Mouse (Mus musculus) forebrain, embryonic 12.5 days (tissue): ENCODE data around the gene Dll1. TPM values are rescaled to one million over a fixed set of nuclear protein-coding genes. Genes with fewer than 3 reads are reported as not detected.
A peak's percentile ranks its signal among the peaks of the same experiment; 100 is the strongest.

Source experiments
- ATAC-seq: fragments of 200-750 bp; cut with Nextera tagmentation; 2 replicates; pipeline ENCODE4 v1.8.0; 2017; ENCODE audit warnings: moderate TSS enrichment; ENCODE audit not compliant: low FRiP score
- H3K27ac ChIP-seq: fragments of 300-500 bp; sonication (generic); 2 replicates; pipeline ENCODE4 v1.5.1; 2016; ENCODE audit warnings: mild to moderate bottlenecking
- H3K27me3 ChIP-seq: fragments of 300-500 bp; sonication (generic); 2 replicates; pipeline ENCODE4 v1.6.1; 2016; ENCODE audit warnings: mild to moderate bottlenecking
- H3K36me3 ChIP-seq: fragments of 300-500 bp; sonication (generic); replicated peaks from 2 replicates; pipeline ENCODE4 v1.6.1; 2016; ENCODE audit warnings: mild to moderate bottlenecking
- H3K4me1 ChIP-seq: fragments of 300-500 bp; sonication (generic); 2 replicates; pipeline ENCODE4 v1.6.1; 2016
- H3K4me2 ChIP-seq: fragments of 300-500 bp; sonication (generic); 2 replicates; pipeline ENCODE4 v1.6.1; 2016; ENCODE audit warnings: mild to moderate bottlenecking, moderate library complexity
- H3K4me3 ChIP-seq: fragments of 300-500 bp; sonication (generic); replicated peaks from 2 replicates; pipeline ENCODE4 v1.5.1; 2016; ENCODE audit warnings: mild to moderate bottlenecking
- H3K9ac ChIP-seq: fragments of 300-500 bp; sonication (generic); 2 replicates; pipeline ENCODE4 v1.6.1; 2016; ENCODE audit warnings: mild to moderate bottlenecking
- H3K9me3 ChIP-seq: fragments of 300-500 bp; sonication (generic); 2 replicates; pipeline ENCODE4 v1.6.1; 2016
- WGBS: fragments of 180-500 bp; shearing (Covaris S2); methylation state at CpG from one replicate; pipeline ENCODE4 v1.1.7; 2016; 5-methylcytosine and 5-hydroxymethylcytosine counted together
- polyA plus RNA-seq: library from polyadenylated mRNA; unstranded; fragments of >200 nt; fragmentation: Nextera tagmentation; extraction: Ambion mirVana; gene quantifications from 2 replicates; pipeline ENCODE4 v1.2.1, GENCODE M21; 2016

The Dll1 gene
- polyA plus RNA-seq, 1 experiment from 2014 or later, result 89.3 TPM

DNA sequence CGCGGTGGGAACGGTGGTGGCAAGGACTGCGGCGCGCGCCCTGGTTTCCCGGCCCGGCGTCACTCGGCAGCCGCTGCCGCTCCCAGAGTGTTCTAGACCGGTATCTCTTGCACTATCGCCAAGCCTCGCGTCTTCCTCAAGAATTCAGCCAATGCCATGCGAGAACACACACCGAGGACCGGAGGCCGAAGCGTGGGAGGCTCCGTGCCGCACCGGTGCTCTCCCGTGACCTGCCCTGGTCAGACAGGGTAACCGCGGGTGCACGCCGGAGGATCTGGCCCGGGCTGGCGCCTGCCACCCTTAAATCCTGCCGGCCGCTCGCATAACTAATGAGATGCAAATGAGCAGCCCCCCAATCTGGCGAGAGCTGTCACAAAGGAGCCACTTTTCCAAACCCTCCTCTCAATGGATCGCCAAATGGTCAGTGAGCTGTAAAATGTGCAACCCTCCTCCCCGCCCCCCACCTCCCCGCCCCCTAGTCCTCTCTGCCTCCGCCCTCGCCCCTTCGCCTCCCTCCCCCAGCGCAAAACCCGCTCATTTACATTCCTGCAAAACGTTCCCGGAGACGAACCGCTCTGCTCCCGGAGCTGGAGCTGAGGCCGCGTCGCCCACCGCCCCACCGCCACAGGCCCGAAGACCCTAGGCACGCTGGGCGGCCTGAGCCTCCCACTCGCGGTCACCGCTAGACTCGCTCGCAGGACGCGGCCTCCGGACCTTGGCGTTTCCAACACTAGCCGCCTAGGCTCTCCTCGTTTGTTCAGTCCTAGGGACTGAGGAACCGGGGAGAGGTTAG lies 775 bp downstream of the Dll1 start:
- WGBS, result under 1% methylated on average over 67 of the region's 69 CpGs
- Histone ChIP-seq H3K36me3 (peaks cover 16% of the 10 kb centered on the region), H3K9me3 (no peaks in the 10 kb centered on the region), H3K9ac (peak overlapping the region; percentile 93), H3K27ac (peak overlapping the region; percentile 99), H3K4me2 (peak overlapping the region; percentile 90), H3K4me1 (peaks cover 77% of the 10 kb centered on the region), H3K4me3 (peak overlapping the region; percentile 89), H3K27me3 (peaks cover 22% of the 10 kb centered on the region)
- peak; percentile 72 for ATAC-seq

DNA sequence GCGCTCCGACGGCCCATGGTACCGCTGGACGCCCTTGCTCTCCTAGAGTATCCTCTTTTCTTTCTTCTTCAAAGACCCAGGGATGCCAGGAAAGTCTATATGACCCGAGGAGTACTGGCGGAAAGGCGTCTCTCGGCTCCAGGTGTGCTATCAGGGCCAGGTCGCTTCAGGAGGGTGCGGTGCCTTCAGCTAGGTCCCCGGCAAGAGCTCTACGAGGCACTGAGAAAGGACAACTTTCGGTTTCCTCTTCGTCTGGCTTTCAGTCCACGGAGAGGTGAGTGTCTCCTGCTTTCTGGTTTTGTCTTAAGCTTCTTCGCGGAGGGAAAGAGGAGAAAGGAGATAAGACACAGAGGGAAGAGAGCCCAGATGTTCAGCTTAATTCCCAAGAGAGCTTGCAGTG lies 1.4 kb downstream of the Dll1 start:
- peak overlapping the region; percentile 90 for H3K4me2 ChIP-seq
- no peak for ATAC-seq
- H3K27me3 ChIP-seq, result peaks cover 22% of the 10 kb centered on the region
- peak overlapping the region; percentile 93 for H3K9ac ChIP-seq
- H3K27ac ChIP-seq, result peak overlapping the region; percentile 99
- peaks cover 76% of the 10 kb centered on the region for H3K4me1 ChIP-seq
- H3K4me3 ChIP-seq, result peak overlapping the region; percentile 89
- WGBS, result under 1% methylated on average over 17 of the region's 18 CpGs
- H3K36me3 ChIP-seq, result peaks cover 23% of the 10 kb centered on the region
- H3K9me3 ChIP-seq, result no peaks in the 10 kb centered on the region

DNA sequence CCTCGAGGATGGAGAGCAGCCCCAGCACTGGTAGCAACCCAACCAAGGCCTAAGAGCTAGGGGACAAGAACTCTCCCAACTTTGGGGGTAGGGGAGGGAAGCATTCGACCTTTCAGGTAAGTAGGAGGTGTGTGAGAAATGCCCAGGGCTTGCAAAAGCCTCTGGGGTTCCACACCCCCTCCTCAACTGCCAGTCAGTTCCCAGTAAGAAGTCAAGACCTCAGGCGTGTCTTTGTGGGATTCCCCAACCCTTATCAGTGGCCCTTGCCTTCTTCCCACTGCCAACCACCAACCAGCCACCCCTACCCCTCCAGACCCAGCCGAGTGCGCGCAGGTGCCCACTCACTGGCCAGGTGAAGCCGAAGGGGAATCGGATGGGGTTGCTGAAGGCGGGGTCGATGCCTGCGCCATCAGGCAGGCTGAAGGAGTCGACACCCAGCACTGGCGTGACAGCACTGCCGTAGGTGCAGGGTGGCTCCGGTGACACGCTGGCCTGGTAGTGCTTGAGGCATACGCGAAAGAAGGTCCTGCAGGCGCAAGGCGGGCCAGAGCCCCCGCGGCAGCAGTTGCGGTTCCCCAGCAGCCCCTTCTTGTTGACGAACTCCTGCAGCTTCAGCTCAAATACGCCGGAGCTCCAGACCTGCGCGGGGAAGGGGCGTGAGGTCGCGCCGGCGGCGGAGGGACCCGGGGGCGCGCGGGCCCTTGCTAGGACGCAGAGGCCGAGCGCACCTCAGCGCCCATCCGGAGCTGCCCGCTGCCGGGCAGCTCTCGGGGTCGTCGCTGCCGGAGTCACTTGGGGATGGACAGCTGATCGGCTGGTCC lies 2.1 kb downstream of the Dll1 start:
- peaks cover 76% of the 10 kb centered on the region for H3K4me1 ChIP-seq
- H3K4me3 ChIP-seq, result peak overlapping the region; percentile 89
- H3K4me2 ChIP-seq, result peak overlapping the region; percentile 90
- H3K9ac ChIP-seq, result peak overlapping the region; percentile 93
- peak overlapping the region; percentile 99 for H3K27ac ChIP-seq
- no peak for ATAC-seq
- peaks cover 30% of the 10 kb centered on the region for H3K36me3 ChIP-seq
- peaks cover 22% of the 10 kb centered on the region for H3K27me3 ChIP-seq
- under 1% methylated on average over 50 of the region's 50 CpGs for WGBS
- no peaks in the 10 kb centered on the region for H3K9me3 ChIP-seq

DNA sequence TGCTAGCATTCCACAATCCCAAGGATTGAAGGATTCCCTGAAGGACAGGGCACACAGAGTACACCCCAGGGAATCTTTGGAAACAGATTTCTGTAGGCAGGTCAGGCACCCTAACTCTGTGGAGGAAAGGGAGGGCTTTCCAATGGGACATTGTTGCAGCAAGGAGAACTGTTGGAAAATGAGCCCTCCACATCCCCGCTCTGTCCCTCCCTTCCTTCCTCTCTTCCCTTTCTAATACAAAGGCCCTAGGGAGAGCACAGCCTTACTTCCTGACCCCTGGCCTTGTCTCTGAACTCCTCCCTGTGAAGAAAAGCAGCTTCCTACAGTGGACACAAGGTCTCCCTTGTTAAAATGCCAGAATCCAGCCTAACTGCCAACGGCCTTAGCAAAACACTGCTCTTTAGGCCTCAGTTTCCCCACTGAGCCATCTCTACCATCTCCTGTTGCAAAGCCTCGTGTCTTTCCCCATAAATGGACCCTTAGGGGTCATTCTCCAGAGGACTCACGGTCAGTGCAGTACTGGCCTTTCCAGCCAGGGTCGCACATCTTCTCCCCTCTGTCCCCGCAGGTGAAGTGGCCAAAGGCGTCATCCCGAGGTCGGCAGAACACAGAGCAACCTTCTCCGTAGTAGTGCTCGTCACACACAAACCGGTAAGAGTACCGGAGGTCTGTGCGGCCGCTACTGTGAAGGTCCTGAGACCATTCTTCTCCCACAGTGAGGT lies 3.6 kb downstream of the Dll1 start:
- 45% methylated on average over 15 of the region's 15 CpGs for WGBS
- no peak for ATAC-seq
- peak overlapping the region; percentile 90 for H3K4me2 ChIP-seq
- H3K4me3 ChIP-seq, result peak overlapping the region; percentile 89
- H3K36me3 ChIP-seq, result peaks cover 44% of the 10 kb centered on the region
- no peaks in the 10 kb centered on the region for H3K9me3 ChIP-seq
- H3K27ac ChIP-seq, result peak overlapping the region; percentile 74
- peaks cover 73% of the 10 kb centered on the region for H3K4me1 ChIP-seq
- peak overlapping the region; percentile 93 for H3K9ac ChIP-seq
- peaks cover 14% of the 10 kb centered on the region for H3K27me3 ChIP-seq

DNA sequence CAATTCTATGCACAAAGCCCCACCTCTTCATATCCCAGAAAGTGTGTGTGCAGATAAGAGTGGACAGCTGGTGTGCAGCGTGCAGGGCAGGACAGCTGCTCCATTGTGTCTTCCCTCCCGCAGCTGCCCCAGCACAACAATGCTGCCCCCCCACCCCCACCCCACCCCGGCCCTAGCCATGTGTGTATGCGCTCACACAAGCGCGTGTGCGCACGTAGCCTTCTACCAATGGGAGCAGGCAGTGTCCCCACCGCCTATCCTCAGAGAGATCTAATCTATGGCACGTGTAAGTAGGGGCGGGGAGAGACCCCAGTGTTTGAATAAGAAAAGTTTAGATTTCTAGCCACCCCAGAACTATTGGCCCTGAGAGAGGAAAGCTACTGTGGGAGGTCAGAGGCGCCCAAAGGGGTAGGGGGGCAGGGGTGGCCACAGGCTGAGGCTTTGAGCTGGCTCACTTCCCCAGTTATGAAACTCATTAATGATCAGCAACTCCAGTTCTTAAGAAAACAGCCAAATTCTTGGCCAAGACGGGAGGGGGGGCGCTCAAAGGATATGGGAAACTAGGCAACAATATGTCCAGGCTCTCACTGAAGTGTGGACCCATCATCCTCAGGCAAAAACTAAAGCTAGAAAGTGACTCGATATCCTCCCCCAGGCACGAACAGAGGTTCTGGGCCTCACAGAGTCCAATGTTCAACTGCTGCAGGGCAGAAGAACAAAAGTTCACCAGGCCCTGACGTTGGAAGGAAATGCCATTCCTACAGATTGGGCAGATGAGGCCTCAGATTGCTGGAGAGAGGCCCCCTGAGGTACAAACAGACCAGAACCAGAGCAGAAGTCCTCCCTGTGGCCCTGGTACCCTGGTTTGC lies 4.5 kb downstream of the Dll1 start:
- peaks cover 14% of the 10 kb centered on the region for H3K27me3 ChIP-seq
- H3K4me1 ChIP-seq, result peaks cover 64% of the 10 kb centered on the region
- H3K4me2 ChIP-seq, result peak overlapping the region; percentile 90
- peak overlapping the region; percentile 93 for H3K9ac ChIP-seq
- peak overlapping the region; percentile 74 for H3K27ac ChIP-seq
- peak overlapping the region; percentile 89 for H3K4me3 ChIP-seq
- H3K9me3 ChIP-seq, result no peaks in the 10 kb centered on the region
- peaks cover 51% of the 10 kb centered on the region for H3K36me3 ChIP-seq
- 17% methylated on average over 17 of the region's 17 CpGs for WGBS
- peak; percentile 44 for ATAC-seq

DNA sequence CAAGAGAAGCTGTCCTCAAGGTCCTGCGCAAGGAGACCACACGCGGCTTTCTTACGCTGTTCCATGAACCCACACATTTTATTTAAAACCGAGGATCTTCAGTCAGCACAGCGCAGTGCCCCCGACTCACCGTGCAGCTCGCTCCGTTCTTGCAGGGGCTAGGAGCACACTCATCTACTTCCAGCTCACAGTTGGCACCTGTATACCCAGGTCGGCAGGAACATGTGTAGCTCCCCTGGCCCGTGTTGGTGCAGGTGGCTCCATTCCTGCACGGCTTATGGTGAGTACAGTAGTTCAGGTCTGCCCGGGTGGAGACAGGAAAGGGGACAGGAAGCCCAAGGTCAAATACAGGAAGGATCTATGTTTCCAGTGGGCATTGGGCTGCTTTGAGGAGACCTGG lies 6.3 kb downstream of the Dll1 start:
- ATAC-seq, result no peak
- Histone ChIP-seq H3K4me3 (peak overlapping the region; percentile 24; the same call in 1 of the 2 replicates), H3K9me3 (no peaks in the 10 kb centered on the region), H3K36me3 (peaks cover 65% of the 10 kb centered on the region), H3K4me1 (peaks cover 60% of the 10 kb centered on the region), H3K27ac (0 out of 2 replicates have a peak overlapping the region, but pooled peaks have one; percentile 13), H3K9ac (0 out of 2 replicates have a peak overlapping the region, but pooled peaks have one; percentile 5), H3K4me2 (peak overlapping the region; percentile 90), H3K27me3 (peaks cover 14% of the 10 kb centered on the region)
- WGBS, result 92% methylated on average over 14 of the region's 14 CpGs

DNA sequence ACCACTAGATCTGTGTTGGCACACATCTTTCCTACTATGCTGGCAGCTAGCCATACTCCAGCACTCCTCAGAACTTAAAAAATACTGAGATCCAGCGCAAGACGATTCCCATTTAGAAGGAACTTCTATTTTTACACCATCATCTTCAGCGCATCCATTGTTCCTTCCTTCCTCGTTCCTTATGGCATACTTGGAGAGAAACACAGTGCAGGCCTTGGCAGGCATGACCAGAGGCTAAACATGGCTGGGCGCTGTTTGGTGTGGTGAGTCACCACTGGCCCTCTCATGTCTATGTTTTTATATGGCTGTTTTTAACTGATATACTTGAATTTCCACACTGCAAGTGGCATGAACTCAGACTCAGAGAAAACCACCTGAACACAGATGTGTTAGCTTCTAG lies 11.0 kb downstream of the Dll1 start:
- H3K9me3 ChIP-seq, result no peaks in the 10 kb centered on the region
- no peak overlapping the region for H3K4me2 ChIP-seq
- 83% methylated on average over 5 of the region's 5 CpGs for WGBS
- ATAC-seq, result no peak
- H3K27ac ChIP-seq, result 0 out of 2 replicates have a peak overlapping the region, but pooled peaks have one; percentile 6
- no peaks in the 10 kb centered on the region for H3K27me3 ChIP-seq
- H3K36me3 ChIP-seq, result peaks cover 47% of the 10 kb centered on the region
- no peak overlapping the region for H3K9ac ChIP-seq
- peaks cover 23% of the 10 kb centered on the region for H3K4me1 ChIP-seq
- H3K4me3 ChIP-seq, result no peak overlapping the region

DNA sequence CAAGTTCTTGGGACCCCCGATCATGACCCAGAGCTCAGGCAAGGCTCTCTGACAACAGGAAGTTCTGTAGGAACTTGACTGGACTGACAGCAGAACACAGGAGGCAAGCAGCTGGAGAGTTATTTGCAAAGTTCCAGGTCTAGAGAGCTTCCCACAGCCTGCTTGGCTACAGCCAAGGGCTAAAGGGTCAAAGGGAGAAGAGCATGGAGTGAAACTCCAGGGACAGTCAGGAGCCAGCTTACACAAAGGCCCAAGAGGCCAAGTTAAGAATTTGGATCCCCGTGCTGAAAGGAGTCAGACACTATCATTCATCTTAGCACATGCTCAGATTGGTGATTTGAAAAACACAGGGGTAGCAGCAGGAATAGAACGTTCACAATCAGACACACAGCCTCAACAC lies 13.0 kb downstream of the Dll1 start:
- Histone ChIP-seq H3K4me1 (peaks cover 3% of the 10 kb centered on the region; the same call in 1 of the 2 replicates), H3K27ac (no peak overlapping the region), H3K27me3 (no peaks in the 10 kb centered on the region), H3K36me3 (peaks cover 27% of the 10 kb centered on the region), H3K4me2 (no peak overlapping the region), H3K9ac (no peak overlapping the region), H3K9me3 (no peaks in the 10 kb centered on the region), H3K4me3 (no peak overlapping the region)
- ATAC-seq, result no peak
- 76% methylated on average over 3 of the region's 3 CpGs for WGBS

DNA sequence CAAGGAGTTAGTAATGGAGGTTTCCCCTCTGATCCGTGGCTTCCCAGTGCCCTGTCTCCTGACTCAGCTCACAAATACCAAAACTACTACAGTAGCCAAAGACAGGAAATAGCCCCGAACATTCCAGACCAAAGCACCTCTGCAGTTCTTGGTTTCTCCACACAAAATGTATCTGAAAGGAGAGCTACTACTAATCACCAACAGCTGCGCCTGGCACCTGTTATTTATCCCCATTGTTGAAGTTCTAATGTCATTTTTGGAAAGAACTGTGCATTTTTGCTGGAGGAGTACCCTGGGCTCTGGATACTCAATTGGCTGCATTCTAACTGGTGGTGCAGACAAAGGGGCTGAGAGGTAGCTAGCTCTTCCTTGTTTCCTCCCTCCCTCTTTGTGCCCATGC lies 19.6 kb downstream of the Dll1 start:
- 83% methylated on average over 3 of the region's 3 CpGs for WGBS
- Histone ChIP-seq H3K27ac (no peak overlapping the region), H3K4me1 (no peaks in the 10 kb centered on the region), H3K27me3 (no peaks in the 10 kb centered on the region), H3K36me3 (no peaks in the 10 kb centered on the region), H3K9me3 (no peaks in the 10 kb centered on the region), H3K4me2 (no peak overlapping the region), H3K9ac (no peak overlapping the region), H3K4me3 (no peak overlapping the region)
- no peak for ATAC-seq

DNA sequence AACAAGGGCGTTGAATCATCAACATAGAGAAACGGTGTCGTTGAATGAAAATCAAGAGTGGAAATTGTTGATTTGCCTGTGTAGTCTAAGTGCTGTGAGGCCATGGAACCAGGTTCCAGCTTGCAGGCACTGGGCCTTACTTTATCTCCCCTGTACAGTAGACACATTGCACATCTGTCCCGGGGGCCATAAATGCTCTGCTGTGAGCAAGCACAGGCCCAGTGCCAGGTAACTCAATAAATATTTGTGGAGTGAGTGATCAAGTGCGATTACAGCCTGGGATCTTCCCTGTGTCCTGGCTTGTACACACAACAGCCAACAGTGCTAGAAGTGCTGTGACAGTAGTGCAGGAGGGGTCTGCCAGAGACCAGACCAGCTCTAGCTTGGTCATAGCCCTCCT lies 20.1 kb downstream of the Dll1 start:
- no peak overlapping the region for H3K4me3 ChIP-seq
- H3K4me2 ChIP-seq, result no peak overlapping the region
- no peaks in the 10 kb centered on the region for H3K4me1 ChIP-seq
- no peak for ATAC-seq
- no peak overlapping the region for H3K27ac ChIP-seq
- no peaks in the 10 kb centered on the region for H3K27me3 ChIP-seq
- 92% methylated on average over 5 of the region's 5 CpGs for WGBS
- H3K36me3 ChIP-seq, result no peaks in the 10 kb centered on the region
- no peaks in the 10 kb centered on the region for H3K9me3 ChIP-seq
- H3K9ac ChIP-seq, result no peak overlapping the region

DNA sequence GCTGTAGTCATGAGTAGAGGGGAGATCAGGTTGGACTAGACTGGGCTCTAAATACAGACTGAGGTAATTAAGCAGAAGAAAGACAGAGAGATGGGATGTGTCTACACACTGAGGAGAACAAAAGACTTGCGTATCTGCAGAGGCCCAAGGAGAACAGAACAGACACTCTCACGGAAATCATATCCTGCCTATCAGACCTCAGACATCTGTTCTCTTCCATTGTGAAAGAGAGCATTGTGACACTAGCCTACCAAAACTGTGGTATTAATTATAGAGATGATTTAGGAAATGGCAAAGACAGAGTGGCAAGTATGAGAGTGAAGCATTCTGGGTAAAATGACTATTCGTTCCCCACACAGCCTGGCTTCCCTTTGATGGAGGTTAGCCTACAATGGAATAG lies 21.6 kb downstream of the Dll1 start:
- no peak for ATAC-seq
- no peak overlapping the region for H3K9ac ChIP-seq

More for the DNA sequence above, 21.6 kb downstream of the Dll1 start:
- Histone ChIP-seq H3K27ac (no peak overlapping the region), H3K4me3 (no peak overlapping the region), H3K4me1 (no peaks in the 10 kb centered on the region), H3K9me3 (no peaks in the 10 kb centered on the region), H3K36me3 (no peaks in the 10 kb centered on the region), H3K27me3 (no peaks in the 10 kb centered on the region), H3K4me2 (no peak overlapping the region)
- 91% methylated on average over 3 of the region's 3 CpGs for WGBS
